ENCODE assay signal across 17 mouse cellular contexts in genomic region chr17:70943779-70944178, GRCm38 (mm10). TPM values are rescaled to one million over a fixed set of nuclear protein-coding genes. Genes with fewer than 3 reads are reported as not detected.
DNase-seq lines count a peak whose midpoint lies in the region; ATAC-seq and TF ChIP-seq lines count a peak whose summit lies in the region.
"Had no signal": no experiment of that assay in that cellular context is flagged by ENCODE, and none has a peak within 500 bp of the region (broad histone marks: within the 10 kb centered on the region; RNA-seq: fewer than 3 reads in every experiment).

No protein-coding gene starts in this region.

- no peak overlapping the region for H3K9ac ChIP-seq in kidney, embryonic 15.5 days
- H3K9ac ChIP-seq in midbrain, postnatal 0 days (replicated peaks; ENCODE audit: low read length, poor library complexity, severe bottlenecking) = no peak overlapping the region
- H3K9ac ChIP-seq: forebrain, embryonic 13.5 days; forebrain, postnatal 0 days; heart, embryonic 12.5 days; hindbrain, embryonic 15.5 days had no signal

- no peak overlapping the region for H3K27ac ChIP-seq in kidney, embryonic 15.5 days
- no peak overlapping the region for H3K27ac ChIP-seq in midbrain, postnatal 0 days (ENCODE audit: low read depth, low read length)
- H3K27ac ChIP-seq: embryonic facial prominence, embryonic 10.5 days; forebrain, embryonic 13.5 days; hindbrain, embryonic 15.5 days had no signal

- POLR2A ChIA-PET in Patski (lab: Charles Lee) = no interaction called here

- CTCF ChIA-PET in Patski (lab: Charles Lee) = interaction anchor here (1.0 to 1.9 kb wide), 3 partner anchors 10 to 34 kb away, joined by 3 to 7 read pairs (median 3); no protein-coding TSS in a partner anchor

- WGBS in kidney, embryonic 15.5 days = 87% methylated on average over 4 of the region's 4 CpGs
- WGBS in midbrain, postnatal 0 days = 95% methylated on average over 4 of the region's 4 CpGs

- H3K4me3 ChIP-seq in kidney, embryonic 15.5 days (replicated peaks) = no peak overlapping the region
- no peak overlapping the region for H3K4me3 ChIP-seq in midbrain, postnatal 0 days (ENCODE audit: low read depth, low read length)
- H3K4me3 ChIP-seq: embryonic facial prominence, embryonic 10.5 days; forebrain, embryonic 13.5 days; heart, embryonic 12.5 days; hindbrain, embryonic 15.5 days had no signal

- ATAC-seq in kidney, embryonic 15.5 days (replicated peaks; ENCODE audit: low FRiP score) = no peak
- ATAC-seq in Patski = peak; percentile 71
- no peak for ATAC-seq in midbrain, postnatal 0 days (ENCODE audit: low FRiP score)
- ATAC-seq: forebrain, embryonic 13.5 days; forebrain, postnatal 0 days had no signal

- no peak for TF ChIP-seq CTCF in Patski (IDR thresholded peaks at IDR 0.05)
- TF ChIP-seq CTCF in midbrain, postnatal 0 days (IDR thresholded peaks at IDR 0.05) = no peak

- H3K4me2 ChIP-seq in kidney, embryonic 15.5 days = no peak overlapping the region
- H3K4me2 ChIP-seq in midbrain, postnatal 0 days (ENCODE audit: low read depth, low read length, poor library complexity, severe bottlenecking) = no peak overlapping the region
- H3K4me2 ChIP-seq: forebrain, embryonic 13.5 days; heart, embryonic 12.5 days; hindbrain, embryonic 15.5 days had no signal

- peak; percentile 16 for DNase-seq in kidney, adult 18-20 months
- peak; percentile 44 to 51 for DNase-seq in kidney, postnatal 25 days
- DNase-seq in kidney, postnatal 4 days = no peak
- peak; percentile 61 for DNase-seq in Patski (ENCODE audit: low read depth, low spot score)
- no peak for DNase-seq in midbrain, postnatal 0 days (ENCODE audit: low spot score)
- DNase-seq: adrenal gland, adult 2 months; adrenal gland, postnatal 36 days; cerebellum, adult 2 months; cerebellum, postnatal 10 days; forebrain, postnatal 0 days; gastrocnemius, postnatal 14 days; heart, postnatal 36 days had no signal

- no peaks in the 10 kb centered on the region for H3K36me3 ChIP-seq in kidney, embryonic 15.5 days
- no peaks in the 10 kb centered on the region for H3K36me3 ChIP-seq in midbrain, postnatal 0 days (ENCODE audit: insufficient read depth, low read length)
- H3K36me3 ChIP-seq: embryonic facial prominence, embryonic 10.5 days; heart, embryonic 12.5 days; hindbrain, embryonic 15.5 days had no signal

- in situ Hi-C loops in Patski (cut with MboI; ENCODE audit: low pct_unique_long_range_greater_than_20kb) = no loop called here

- no peaks in the 10 kb centered on the region for H3K9me3 ChIP-seq in kidney, embryonic 15.5 days (replicated peaks)
- no peaks in the 10 kb centered on the region for H3K9me3 ChIP-seq in midbrain, postnatal 0 days (ENCODE audit: low read length)
- H3K9me3 ChIP-seq: embryonic facial prominence, embryonic 10.5 days; forebrain, embryonic 13.5 days; heart, embryonic 12.5 days had no signal

- 0 out of 2 replicates have a peak, but pooled peaks cover under 1% of the 10 kb centered on the region for H3K4me1 ChIP-seq in kidney, embryonic 15.5 days
- H3K4me1 ChIP-seq in midbrain, postnatal 0 days (ENCODE audit: insufficient read depth, low read length) = no peaks in the 10 kb centered on the region
- H3K4me1 ChIP-seq: embryonic facial prominence, embryonic 10.5 days; forebrain, embryonic 13.5 days; heart, embryonic 12.5 days; hindbrain, embryonic 15.5 days had no signal

- H3K27me3 ChIP-seq in kidney, embryonic 15.5 days = no peaks in the 10 kb centered on the region
- no peaks in the 10 kb centered on the region for H3K27me3 ChIP-seq in Patski
- no peaks in the 10 kb centered on the region for H3K27me3 ChIP-seq in midbrain, postnatal 0 days (ENCODE audit: insufficient read depth, low read length)
- H3K27me3 ChIP-seq: forebrain, embryonic 13.5 days; heart, embryonic 12.5 days; hindbrain, embryonic 15.5 days had no signal

RNA-seq across cellular contexts. Expression of gene Myom1, which starts 58.7 kb away (rescaled TPM):
- 5.5 and 6.0 TPM in 2 replicates for polyA plus RNA-seq in kidney, embryonic 15.5 days (2015; fragmentation: Nextera tagmentation; extraction: Ambion mirVana)
- 2.8 TPM for polyA plus RNA-seq in Patski (2021)
- total RNA-seq in midbrain, postnatal 0 days (2014; rRNA removed) = 0.60 and 0.90 TPM in 2 replicates
- polyA plus RNA-seq in midbrain, postnatal 0 days (2015; fragmentation: Nextera tagmentation; extraction: Ambion mirVana) = 0.66 and 1.2 TPM in 2 replicates

RNA-seq across cellular contexts. Expression of gene Myl12a, which starts 58.9 kb away (rescaled TPM):
- 642 and 672 TPM in 2 replicates for polyA plus RNA-seq in kidney, embryonic 15.5 days (2015; fragmentation: Nextera tagmentation; extraction: Ambion mirVana)
- polyA plus RNA-seq in Patski (2021) = 867 TPM
- 39.9 and 40.9 TPM in 2 replicates for total RNA-seq in midbrain, postnatal 0 days (2014; rRNA removed)
- 65.3 and 65.7 TPM in 2 replicates for polyA plus RNA-seq in midbrain, postnatal 0 days (2015; fragmentation: Nextera tagmentation; extraction: Ambion mirVana)

Comparison
In these comparisons a context has a peak if more than half of its experiments do, and no peak if none do; other contexts are left out.
1. DNase-seq: peak in kidney, adult 18-20 months (single experiment), kidney, postnatal 25 days (2 of 2) and Patski (single experiment); none in kidney, postnatal 4 days (0 of 2) and midbrain, postnatal 0 days (single experiment).